Mouse (Mus musculus) limb, embryonic 14.5 days (tissue): ENCODE results near the gene Radil. TPM values are rescaled to one million over a fixed set of nuclear protein-coding genes. Genes with fewer than 3 reads are reported as not detected.

ENCODE experiments used
- ATAC-seq: fragments of 200-750 bp; cut with Nextera tagmentation; 2 replicates; pipeline ENCODE4 v1.8.0; 2017; ENCODE audit warnings: low read depth, moderate number of reproducible peaks, moderate TSS enrichment; ENCODE audit not compliant: low FRiP score
- DNase-seq: peaks from one replicate; pipeline ENCODE4 v3.0.0-alpha.2; 2015; ENCODE audit warnings: low spot score
- H3K27ac ChIP-seq: fragments of 300-500 bp; sonication (generic); replicated peaks from 2 replicates; pipeline ENCODE4 v1.5.1; 2014; ENCODE audit warnings: low read depth, mild to moderate bottlenecking, low read length, moderate library complexity, mixed read lengths
- H3K27me3 ChIP-seq: fragments of 300-500 bp; sonication (generic); 2 replicates; pipeline ENCODE4 v1.6.1; 2014; ENCODE audit warnings: low read length, mixed read lengths; ENCODE audit not compliant: control insufficient read depth, insufficient read depth
- H3K36me3 ChIP-seq: fragments of 300-500 bp; sonication (generic); 2 replicates; pipeline ENCODE4 v1.6.1; 2014; ENCODE audit warnings: mild to moderate bottlenecking, low read length, moderate library complexity, mixed read lengths; ENCODE audit not compliant: control insufficient read depth, insufficient read depth
- H3K4me1 ChIP-seq: fragments of 300-500 bp; sonication (generic); 2 replicates; pipeline ENCODE4 v1.6.1; 2014; ENCODE audit warnings: antibody characterized with exemption, low read length, mixed read lengths; ENCODE audit not compliant: control insufficient read depth, insufficient read depth
- H3K4me2 ChIP-seq: fragments of 300-500 bp; sonication (generic); replicated peaks from 2 replicates; pipeline ENCODE4 v1.6.1; 2014; ENCODE audit warnings: low read depth, mild to moderate bottlenecking, low read length, moderate library complexity; ENCODE audit not compliant: severe bottlenecking
- H3K4me3 ChIP-seq: fragments of 300-500 bp; sonication (generic); replicated peaks from 2 replicates; pipeline ENCODE4 v1.5.1; 2014; ENCODE audit warnings: low read length
- H3K9ac ChIP-seq: fragments of 300-500 bp; sonication (generic); 2 replicates; pipeline ENCODE4 v1.6.1; 2014; ENCODE audit warnings: mild to moderate bottlenecking, low read depth, low read length, moderate library complexity; ENCODE audit not compliant: severe bottlenecking
- H3K9me3 ChIP-seq: fragments of 300-500 bp; sonication (generic); 2 replicates; pipeline ENCODE4 v1.6.1; 2016; ENCODE audit warnings: low read length; ENCODE audit not compliant: control insufficient read depth
- POLR2A ChIP-seq: fragments of 200-500 bp; IDR thresholded peaks from 2 replicates; pipeline ENCODE4 v1.8.0; 2012; ENCODE audit warnings: inconsistent platforms, mild to moderate bottlenecking, moderate library complexity, borderline replicate concordance; ENCODE audit not compliant: insufficient read depth, insufficient read length; ENCODE audit errors: extremely low read depth
- WGBS: fragments of 180-500 bp; shearing (Covaris S2); extraction: QIAGEN DNeasy Blood & Tissue Kit; methylation state at CpG from one replicate; pipeline ENCODE4 v1.1.7; 2014; 5-methylcytosine and 5-hydroxymethylcytosine counted together
- polyA plus RNA-seq, 2 experiments: library from polyadenylated mRNA; depleted of rRNA in 1 of 2; stranded (reverse) in 1 of 2; unstranded in 1 of 2; fragments of >200 nt; fragmentation: Nextera tagmentation in 1 of 2; extraction: Ambion mirVana in 1 of 2; gene quantifications; 2 replicates each; pipeline versions ENCODE4 v1.2.1 to v1.2.3; 2012 to 2014

Gene Radil
- polyA plus RNA-seq, 2 experiments = 5.7 to 7.4 TPM

GRCm38 (mm10) chr5:142473696-142474095 lies 77.2 kb downstream of the Radil start:
- Histone ChIP-seq H3K9ac (no peak overlapping the region), H3K4me3 (no peak overlapping the region), H3K9me3 (no peaks in the 10 kb centered on the region), H3K27ac (no peak overlapping the region), H3K36me3 (peaks cover 17% of the 10 kb centered on the region; the same call in 1 of the 2 replicates), H3K4me1 (no peaks in the 10 kb centered on the region), H3K27me3 (no peaks in the 10 kb centered on the region), H3K4me2 (no peak overlapping the region)
- DNase-seq = no peak
- whole genome bisulfite sequencing = 71% methylated on average over 10 of the region's 10 CpGs
- TF ChIP-seq POLR2A = no peak
- ATAC-seq = no peak

DNA sequence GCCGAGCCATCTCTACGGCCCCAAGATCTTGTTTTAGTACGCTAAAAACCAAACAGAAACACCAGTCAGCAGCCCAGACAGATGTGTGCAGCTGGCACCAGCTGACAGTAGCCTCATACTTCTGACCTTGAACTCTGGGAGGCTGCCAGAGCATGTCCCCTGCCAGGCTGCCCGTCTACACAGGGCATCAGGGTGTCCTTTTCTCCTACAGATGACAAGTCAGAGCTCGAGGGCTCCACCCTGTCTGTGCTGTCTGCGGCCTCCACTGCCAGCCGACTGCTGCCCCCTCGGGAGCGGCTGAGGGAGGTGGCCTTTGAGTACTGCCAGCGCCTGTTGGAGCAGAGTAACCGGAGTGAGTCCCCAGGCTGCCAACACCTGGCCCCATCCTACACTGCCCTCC lies 81.1 kb downstream of the Radil start:
- ATAC-seq = no peak
- no peaks in the 10 kb centered on the region for H3K27me3 ChIP-seq
- H3K9me3 ChIP-seq = no peaks in the 10 kb centered on the region
- 84% methylated on average over 11 of the region's 11 CpGs for WGBS
- H3K4me1 ChIP-seq = peaks cover under 1% of the 10 kb centered on the region; the same call in 1 of the 2 replicates
- H3K27ac ChIP-seq = no peak overlapping the region
- TF ChIP-seq POLR2A = no peak
- peaks cover 25% of the 10 kb centered on the region; the same call in 1 of the 2 replicates for H3K36me3 ChIP-seq
- H3K4me2 ChIP-seq = no peak overlapping the region
- no peak overlapping the region for H3K4me3 ChIP-seq
- DNase-seq = no peak
- H3K9ac ChIP-seq = no peak overlapping the region

DNA sequence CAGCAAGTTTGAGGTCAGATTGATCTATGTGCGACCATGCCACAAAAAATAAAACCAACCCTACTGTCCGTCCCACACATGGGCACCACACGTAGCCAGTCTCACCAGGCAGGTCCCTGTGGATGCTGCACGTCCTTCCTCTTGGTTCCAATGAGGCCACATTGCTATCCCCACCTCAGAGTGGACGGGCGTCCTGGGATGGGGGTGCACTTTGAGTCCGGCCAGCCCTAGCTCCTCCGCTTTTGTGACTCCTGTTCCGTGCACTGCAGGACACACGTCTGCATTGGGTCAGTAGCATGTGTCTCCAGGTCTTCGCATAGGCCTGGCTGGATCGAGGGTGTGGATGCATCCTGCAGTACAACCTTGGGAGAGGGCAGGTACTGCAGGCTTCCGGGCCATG lies 82.5 kb downstream of the Radil start:
- ATAC-seq = no peak
- no peak for DNase-seq
- Histone ChIP-seq H3K36me3 (peaks cover 25% of the 10 kb centered on the region; the same call in 1 of the 2 replicates), H3K9ac (no peak overlapping the region), H3K27me3 (no peaks in the 10 kb centered on the region), H3K9me3 (no peaks in the 10 kb centered on the region), H3K4me1 (peaks cover 5% of the 10 kb centered on the region; the same call in 1 of the 2 replicates), H3K4me2 (no peak overlapping the region), H3K27ac (no peak overlapping the region), H3K4me3 (no peak overlapping the region)
- no peak for TF ChIP-seq POLR2A
- 91% methylated on average over 13 of the region's 13 CpGs for WGBS

DNA sequence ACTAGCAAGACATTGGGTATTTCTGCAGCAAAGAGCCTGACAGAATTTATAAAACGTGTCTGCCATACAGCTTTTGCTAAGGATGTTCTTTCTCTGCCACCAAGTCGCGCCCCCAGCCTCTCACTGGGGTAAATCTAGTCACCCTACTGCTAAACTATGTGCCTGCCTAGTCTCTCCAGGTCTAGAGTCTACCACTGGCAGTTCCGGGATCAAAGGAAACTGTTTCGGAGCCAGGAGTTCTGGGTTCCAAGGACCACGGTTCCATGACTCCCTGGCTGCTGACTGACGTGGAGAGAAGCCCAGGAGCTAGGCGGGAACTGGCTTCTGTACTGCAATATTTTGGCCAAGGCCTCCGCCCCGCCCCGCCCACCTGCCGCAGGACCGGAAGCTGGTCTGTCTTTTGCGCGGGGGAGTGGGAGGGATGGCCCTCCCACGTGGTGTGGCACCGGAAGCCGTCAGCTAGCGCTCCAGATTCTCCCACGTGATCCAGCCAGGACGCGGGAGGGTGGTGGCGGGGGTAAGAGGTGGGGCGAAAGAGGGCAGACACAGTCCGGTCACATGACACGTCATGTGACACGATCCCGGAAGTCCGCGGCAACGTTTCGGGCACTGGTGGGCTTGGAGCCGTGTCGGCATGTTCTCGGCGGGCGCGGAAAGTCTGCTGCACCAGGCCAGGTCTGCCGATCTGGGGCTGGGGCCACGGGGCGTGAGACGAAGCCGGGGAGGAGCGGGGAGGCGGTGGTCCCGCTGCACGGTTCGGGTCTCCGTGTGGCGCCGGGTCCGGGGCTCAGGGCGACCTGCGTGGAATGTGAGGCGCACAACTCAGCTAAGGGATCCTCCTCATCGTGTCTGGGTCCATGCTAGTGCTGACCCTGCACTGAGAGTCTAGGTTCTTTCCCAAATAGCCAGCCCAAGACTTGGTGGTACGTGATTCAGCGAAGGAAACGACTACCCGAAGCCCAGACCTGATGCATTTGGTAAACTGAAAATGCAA lies 87.1 kb downstream of the Radil start, which contains the start of gene Ap5z1:
Ap5z1 (plus strand) TSS at position 484 of the 994 bp plus-strand sequence.
- H3K27me3 ChIP-seq = no peaks in the 10 kb centered on the region
- no peak; the same call in 1 of the 2 replicates for TF ChIP-seq POLR2A
- peak within 1 kb of the TSS; percentile 75 for H3K4me2 ChIP-seq
- ATAC-seq (peak; percentile 97), DNase-seq (peak; percentile 97)
- H3K9me3 ChIP-seq = no peaks in the 10 kb centered on the region
- H3K27ac ChIP-seq = peak within 1 kb of the TSS; percentile 65
- H3K36me3 ChIP-seq = peaks cover 31% of the 10 kb centered on the region
- H3K4me3 ChIP-seq = peak within 1 kb of the TSS; percentile 71
- H3K9ac ChIP-seq = peak within 1 kb of the TSS; percentile 70
- 2% methylated on average over 57 of the region's 60 CpGs for WGBS
- peaks cover 8% of the 10 kb centered on the region; the same call in 1 of the 2 replicates for H3K4me1 ChIP-seq

DNA sequence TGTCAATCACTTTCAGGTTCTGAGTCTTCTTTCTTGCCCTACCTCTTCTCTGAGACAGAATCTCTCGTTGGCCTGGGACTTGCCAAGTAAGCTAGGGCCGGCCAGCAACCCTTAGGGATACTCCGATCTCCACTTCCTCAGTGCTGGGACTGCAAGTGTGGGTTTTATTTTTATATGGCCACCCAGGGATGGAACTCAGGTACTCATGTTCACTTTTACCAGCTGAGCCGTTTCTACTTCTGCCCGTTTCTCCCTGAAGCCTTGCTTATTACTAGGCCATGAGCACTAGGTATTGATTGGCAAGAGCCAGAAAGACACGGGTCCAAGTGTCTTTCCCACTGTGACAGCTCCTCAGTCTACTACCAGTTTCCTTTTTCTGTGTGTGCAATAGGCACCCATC lies 87.9 kb downstream of the Radil start:
- no peak for DNase-seq
- peak overlapping the region; percentile 75 for H3K4me2 ChIP-seq
- H3K4me1 ChIP-seq = peaks cover 8% of the 10 kb centered on the region; the same call in 1 of the 2 replicates
- H3K27me3 ChIP-seq = no peaks in the 10 kb centered on the region
- H3K9ac ChIP-seq = 0 out of 2 replicates have a peak overlapping the region, but pooled peaks have one; percentile 32
- H3K9me3 ChIP-seq = no peaks in the 10 kb centered on the region
- TF ChIP-seq POLR2A = no peak
- H3K4me3 ChIP-seq = peak overlapping the region; percentile 71
- peaks cover 33% of the 10 kb centered on the region for H3K36me3 ChIP-seq
- WGBS = 84% methylated on average over 6 of the region's 6 CpGs
- peak overlapping the region; percentile 65 for H3K27ac ChIP-seq
- no peak for ATAC-seq
